Mouse (Mus musculus): ENCODE data around the gene Fam57b.

GRCm38 (mm10) chr7:126770784-126771183 lies 26.7 kb upstream of the Fam57b start:
- TF ChIP-seq CTCF (IDR thresholded peaks at IDR 0.05; ENCODE audit: low read depth) (no peak), EP300 (IDR thresholded peaks at IDR 0.05; ENCODE audit: low read depth) (no peak)

Data from heart, postnatal 0 days (tissue).